Mouse (Mus musculus) midbrain, embryonic 14.5 days (tissue): ENCODE measurements around the gene Abraxas2. TPM values are rescaled to one million over a fixed set of nuclear protein-coding genes. Genes with fewer than 3 reads are reported as not detected.

Experiments used
- ATAC-seq: fragments of 200-750 bp; cut with Nextera tagmentation; 2 replicates; pipeline ENCODE4 v1.8.0; 2017; ENCODE audit warnings: moderate number of reproducible peaks, moderate library complexity; ENCODE audit not compliant: low FRiP score, low TSS enrichment
- DNase-seq: peaks from one replicate; pipeline ENCODE4 v3.0.0-alpha.2; 2015
- H3K27ac ChIP-seq: fragments of 300-500 bp; sonication (generic); replicated peaks from 2 replicates; pipeline ENCODE4 v1.5.1; 2014; ENCODE audit warnings: mild to moderate bottlenecking, low read depth, low read length, moderate library complexity
- H3K27me3 ChIP-seq: fragments of 300-500 bp; sonication (generic); 2 replicates; pipeline ENCODE4 v1.6.1; 2014; ENCODE audit warnings: low read length, control low read depth, mixed read lengths; ENCODE audit not compliant: control insufficient read depth, insufficient read depth
- H3K36me3 ChIP-seq: fragments of 300-500 bp; sonication (generic); 2 replicates; pipeline ENCODE4 v1.6.1; 2014; ENCODE audit warnings: low read length, control low read depth; ENCODE audit not compliant: control insufficient read depth, insufficient read depth
- H3K4me1 ChIP-seq: fragments of 300-500 bp; sonication (generic); 2 replicates; pipeline ENCODE4 v1.6.1; 2014; ENCODE audit warnings: mild to moderate bottlenecking, antibody characterized with exemption, low read length, control low read depth; ENCODE audit not compliant: control insufficient read depth, insufficient read depth
- H3K4me2 ChIP-seq: fragments of 300-500 bp; sonication (generic); 2 replicates; pipeline ENCODE4 v1.6.1; 2014; ENCODE audit warnings: mild to moderate bottlenecking, low read length, moderate library complexity
- H3K4me3 ChIP-seq: fragments of 300-500 bp; sonication (generic); replicated peaks from 2 replicates; pipeline ENCODE4 v1.5.1; 2014; ENCODE audit warnings: low read depth, low read length
- H3K9ac ChIP-seq: fragments of 300-500 bp; sonication (generic); replicated peaks from 2 replicates; pipeline ENCODE4 v1.6.1; 2014; ENCODE audit warnings: mild to moderate bottlenecking, low read length, moderate library complexity
- H3K9me3 ChIP-seq: fragments of 300-500 bp; sonication (generic); 2 replicates; pipeline ENCODE4 v1.6.1; 2016; ENCODE audit warnings: low read length, control low read depth, mixed read lengths; ENCODE audit not compliant: control insufficient read depth
- WGBS: fragments of 180-500 bp; shearing (Covaris S2); extraction: QIAGEN DNeasy Blood & Tissue Kit; methylation state at CpG from one replicate; pipeline ENCODE4 v1.1.7; 2014; 5-methylcytosine and 5-hydroxymethylcytosine counted together
- polyA plus RNA-seq: library from polyadenylated mRNA; unstranded; fragments of >200 nt; fragmentation: Nextera tagmentation; extraction: Ambion mirVana; gene quantifications from 2 replicates; pipeline ENCODE4 v1.2.1, GENCODE M21; 2014

The Abraxas2 gene
- polyA plus RNA-seq, 1 experiment from 2014 or later, result 42.6 TPM

GRCm38 (mm10) chr7:132890201-132890600 lies 31.2 kb downstream of the Abraxas2 start:
- no peaks in the 10 kb centered on the region for H3K4me1 ChIP-seq
- 86% methylated on average over 5 of the region's 5 CpGs for whole genome bisulfite sequencing
- H3K4me3 ChIP-seq, result no peak overlapping the region
- DNase-seq, result no peak
- H3K27ac ChIP-seq, result no peak overlapping the region
- peaks cover 5% of the 10 kb centered on the region for H3K36me3 ChIP-seq
- no peak overlapping the region for H3K9ac ChIP-seq
- ATAC-seq, result no peak
- H3K4me2 ChIP-seq, result no peak overlapping the region
- no peaks in the 10 kb centered on the region for H3K27me3 ChIP-seq
- no peaks in the 10 kb centered on the region for H3K9me3 ChIP-seq

- DNase-seq, result no peak
- Histone ChIP-seq H3K4me2 (no peak overlapping the region), H3K9me3 (no peaks in the 10 kb centered on the region)
These were observed 32.7 kb downstream of the Abraxas2 start for GRCm38 (mm10) chr7:132891561-132892310.

GRCm38 (mm10) chr7:132892311-132892661 lies 33.3 kb downstream of the Abraxas2 start:
- Histone ChIP-seq H3K4me2 (no peak overlapping the region), H3K27ac (no peak overlapping the region), H3K4me3 (no peak overlapping the region), H3K36me3 (no peaks in the 10 kb centered on the region), H3K4me1 (no peaks in the 10 kb centered on the region), H3K9ac (no peak overlapping the region), H3K27me3 (no peaks in the 10 kb centered on the region), H3K9me3 (no peaks in the 10 kb centered on the region)
- WGBS, result 50% methylated on average over 4 of the region's 4 CpGs
- DNase-seq (no peak), ATAC-seq (no peak)

More at GRCm38 (mm10) chr7:132891561-132892310, 32.7 kb downstream of the Abraxas2 start:
- Histone ChIP-seq H3K4me3 (no peak overlapping the region), H3K36me3 (no peaks in the 10 kb centered on the region), H3K9ac (no peak overlapping the region), H3K27me3 (no peaks in the 10 kb centered on the region), H3K27ac (no peak overlapping the region), H3K4me1 (no peaks in the 10 kb centered on the region)
- 81% methylated on average over 5 of the region's 5 CpGs for WGBS
- ATAC-seq, result no peak

- H3K4me2 ChIP-seq, result no peak overlapping the region
- ATAC-seq (no peak), DNase-seq (no peak)
- H3K9ac ChIP-seq, result no peak overlapping the region
- H3K36me3 ChIP-seq, result no peaks in the 10 kb centered on the region
- H3K4me3 ChIP-seq, result no peak overlapping the region
- no peaks in the 10 kb centered on the region for H3K9me3 ChIP-seq
- no peak overlapping the region for H3K27ac ChIP-seq
- H3K4me1 ChIP-seq, result no peaks in the 10 kb centered on the region
- 86% methylated on average over 7 of the region's 7 CpGs for WGBS
- H3K27me3 ChIP-seq, result no peaks in the 10 kb centered on the region
These were observed 33.8 kb downstream of the Abraxas2 start for GRCm38 (mm10) chr7:132892806-132893205.

- ATAC-seq, result no peak
- no peak overlapping the region for H3K27ac ChIP-seq
- H3K9ac ChIP-seq, result no peak overlapping the region
- WGBS, result 77% methylated on average over 1 of the region's 1 CpGs
- DNase-seq, result no peak
- H3K27me3 ChIP-seq, result no peaks in the 10 kb centered on the region
- no peaks in the 10 kb centered on the region for H3K4me1 ChIP-seq
- no peak overlapping the region for H3K4me2 ChIP-seq
- no peak overlapping the region for H3K4me3 ChIP-seq
- no peaks in the 10 kb centered on the region for H3K9me3 ChIP-seq
- no peaks in the 10 kb centered on the region for H3K36me3 ChIP-seq
These were observed 34.3 kb downstream of the Abraxas2 start for GRCm38 (mm10) chr7:132893336-132893735.

- no peaks in the 10 kb centered on the region for H3K36me3 ChIP-seq
- ATAC-seq (no peak), DNase-seq (peak; percentile 6)
- no peaks in the 10 kb centered on the region for H3K9me3 ChIP-seq
- no peak overlapping the region for H3K4me2 ChIP-seq
- H3K27ac ChIP-seq, result no peak overlapping the region
- WGBS, result 72% methylated on average over 7 of the region's 7 CpGs
- no peaks in the 10 kb centered on the region for H3K4me1 ChIP-seq
- H3K9ac ChIP-seq, result no peak overlapping the region
- H3K27me3 ChIP-seq, result no peaks in the 10 kb centered on the region
- no peak overlapping the region for H3K4me3 ChIP-seq
These were observed 36.0 kb downstream of the Abraxas2 start for GRCm38 (mm10) chr7:132894841-132895555.

GRCm38 (mm10) chr7:132896206-132896815 lies 37.3 kb downstream of the Abraxas2 start:
- H3K27ac ChIP-seq, result no peak overlapping the region
- no peak for DNase-seq
- no peak overlapping the region for H3K4me3 ChIP-seq
- H3K4me2 ChIP-seq, result no peak overlapping the region
- H3K36me3 ChIP-seq, result no peaks in the 10 kb centered on the region
- ATAC-seq, result no peak
- H3K9me3 ChIP-seq, result no peaks in the 10 kb centered on the region
- 88% methylated on average over 9 of the region's 9 CpGs for WGBS
- H3K4me1 ChIP-seq, result no peaks in the 10 kb centered on the region
- H3K27me3 ChIP-seq, result no peaks in the 10 kb centered on the region
- no peak overlapping the region for H3K9ac ChIP-seq

- Histone ChIP-seq H3K4me3 (no peak overlapping the region), H3K27ac (no peak overlapping the region), H3K9ac (no peak overlapping the region), H3K36me3 (no peaks in the 10 kb centered on the region), H3K9me3 (no peaks in the 10 kb centered on the region), H3K27me3 (no peaks in the 10 kb centered on the region), H3K4me2 (no peak overlapping the region), H3K4me1 (no peaks in the 10 kb centered on the region)
- 89% methylated on average over 10 of the region's 10 CpGs for WGBS
- DNase-seq (no peak), ATAC-seq (no peak)
These were observed 38.2 kb downstream of the Abraxas2 start for GRCm38 (mm10) chr7:132897258-132897657.
